Mouse (Mus musculus) embryonic fibroblast, embryonic 13.5 days (primary cell): ENCODE data around the gene Vash2.

Source experiments
- CTCF ChIP-seq: IDR thresholded peaks from 2 replicates; pipeline ENCODE4 v1.5.1; 2011; ENCODE audit warnings: mild to moderate bottlenecking, control low read depth, low read length, moderate library complexity, borderline replicate concordance; ENCODE audit not compliant: insufficient read depth
- POLR2A ChIP-seq: IDR thresholded peaks from 2 replicates; pipeline ENCODE4 v1.6.1; 2011; ENCODE audit warnings: low read depth, mild to moderate bottlenecking, control low read depth, low read length, moderate library complexity

DNA sequence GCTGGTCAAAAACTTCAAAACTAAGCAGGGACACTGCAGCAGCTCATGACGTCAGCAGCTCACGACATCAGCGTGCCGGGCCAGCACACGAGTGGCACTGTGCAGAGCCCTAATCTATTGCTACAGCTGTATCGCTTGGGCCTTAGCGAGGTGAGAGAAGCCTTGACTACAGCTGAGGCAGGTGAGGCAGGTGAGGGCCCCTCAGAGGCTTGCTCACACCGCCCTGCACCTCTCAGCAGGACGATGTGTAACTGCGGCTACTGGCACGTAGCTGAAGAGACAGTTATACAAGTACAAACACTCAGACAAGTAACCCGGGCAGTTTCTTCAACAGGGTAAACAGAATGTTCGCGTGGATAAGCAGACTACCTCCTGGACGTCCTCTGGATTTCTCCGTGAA is 74.4 kb downstream of the Vash2 start:
- no peak for TF ChIP-seq CTCF
- TF ChIP-seq POLR2A = no peak
